Mouse (Mus musculus): ENCODE data around the gene Nbr1.
"Not testable (repeated sequence)": the region's sequence is repeated elsewhere in the genome, so short reads cannot be mapped to it uniquely, and the experiment has no call there.

Nbr1 gene

DNA sequence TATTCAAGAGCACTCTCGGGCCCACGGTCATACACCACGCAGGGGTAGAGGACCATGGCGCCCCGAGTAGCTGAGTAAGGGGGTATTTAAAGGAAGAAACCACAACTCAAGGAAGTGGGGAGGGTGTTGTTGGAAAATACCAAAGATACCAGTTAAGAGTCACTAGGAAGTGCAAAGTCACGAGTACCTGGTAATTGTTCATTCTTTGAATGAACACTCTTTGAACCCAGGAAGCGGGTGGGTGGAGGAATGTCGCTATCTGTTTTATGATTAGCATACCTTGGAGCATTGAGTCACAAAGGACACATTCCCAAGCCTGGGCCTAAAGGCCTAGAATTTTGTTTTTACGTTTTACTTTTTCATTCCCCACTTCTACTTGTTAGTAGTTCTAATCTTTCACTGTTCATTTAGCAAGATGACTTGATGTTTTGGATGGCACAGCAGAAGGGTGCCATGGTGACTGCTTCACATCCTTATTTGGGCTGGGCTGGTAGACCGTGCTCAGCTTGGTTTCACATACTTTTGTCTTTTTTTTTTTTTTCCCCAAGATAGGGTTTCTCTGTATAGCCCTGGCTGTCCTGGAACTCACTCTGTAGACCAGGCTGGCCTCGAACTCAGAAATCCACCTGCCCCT is 68.2 kb downstream of the Nbr1 start:
- DNase-seq (ENCODE audit: low spot score), result not testable (repeated sequence)

- peak; percentile 15 for DNase-seq (ENCODE audit: low spot score)
These were observed 74.7 kb downstream of the Nbr1 start for GRCm38 (mm10) chr11:101626649-101626994.

DNA sequence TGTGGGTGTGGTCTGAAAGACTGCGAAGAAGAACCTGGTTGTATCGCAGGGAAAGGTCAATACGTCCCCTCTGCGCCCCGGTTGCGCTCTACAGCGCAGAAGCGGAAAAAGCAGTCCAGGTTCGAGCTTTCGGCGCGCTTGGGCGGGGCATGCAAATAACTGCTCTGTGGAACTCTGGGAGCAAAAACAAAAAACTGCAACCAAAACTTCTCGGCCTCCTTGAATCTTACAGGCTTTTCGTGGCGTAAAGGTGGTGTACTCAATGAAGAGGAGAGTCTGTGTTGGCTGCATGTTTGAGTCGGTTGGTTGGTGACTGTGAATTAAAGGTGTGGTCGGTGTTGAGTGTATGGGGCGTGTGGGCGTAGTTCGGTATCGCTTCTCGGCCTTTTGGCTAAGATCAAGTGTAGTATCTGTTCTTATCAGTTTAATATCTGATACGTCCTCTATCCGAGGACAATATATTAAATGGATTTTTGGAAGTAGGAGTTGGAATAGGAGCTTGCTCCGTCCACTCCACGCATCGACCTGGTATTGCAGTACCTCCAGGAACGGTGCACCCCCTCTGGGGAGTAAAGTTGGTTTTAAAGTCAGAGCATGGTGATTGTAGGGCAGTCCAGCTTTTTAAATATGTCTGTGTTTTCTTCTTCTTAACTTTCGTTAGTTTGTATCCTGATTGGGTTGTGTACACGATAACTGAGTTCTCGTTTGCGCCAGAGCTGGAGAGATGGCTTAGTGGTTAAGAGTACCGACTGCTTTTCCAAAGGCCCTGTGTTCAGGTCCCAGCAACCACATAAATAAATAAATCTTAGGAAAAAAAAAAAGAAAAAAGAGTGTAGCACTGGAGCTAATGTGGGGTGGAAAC is 75.3 kb downstream of the Nbr1 start, which contains the start of gene Rdm1:
Gene Rdm1 (plus strand): TSS at position 201 of the 862 bp plus-strand sequence.
- peak; percentile 78 for DNase-seq (ENCODE audit: low spot score)

- peak; percentile 81 for DNase-seq (ENCODE audit: low spot score)
These were observed 76.1 kb downstream of the Nbr1 start for GRCm38 (mm10) chr11:101627857-101628559.

- not testable (repeated sequence) for DNase-seq (ENCODE audit: low spot score)
These were observed 76.9 kb downstream of the Nbr1 start for GRCm38 (mm10) chr11:101628733-101629417.
